Mouse (Mus musculus): ENCODE measurements around the gene Tfeb.

DNA sequence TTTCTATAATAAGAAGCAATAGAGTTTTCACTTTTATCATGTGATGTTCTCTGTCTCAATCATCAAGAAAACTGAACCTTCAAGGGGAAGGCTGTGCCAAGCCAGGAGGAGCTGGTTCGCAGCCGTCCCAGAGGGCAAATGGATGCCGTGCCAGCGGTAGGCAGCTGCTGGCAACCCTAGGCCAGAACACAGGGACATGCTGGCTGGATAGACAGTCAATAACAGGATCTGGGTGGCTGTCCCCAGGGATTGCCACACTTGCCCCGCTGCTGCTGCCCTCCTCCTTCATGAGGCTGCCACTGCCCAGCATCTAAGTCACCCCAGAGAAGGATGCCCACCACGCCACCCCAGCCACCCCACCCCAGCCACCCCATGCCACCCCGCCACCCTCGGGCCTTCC, 104.7 kb downstream of the Tfeb start:
- TF ChIP-seq POLR2A (IDR thresholded peaks at IDR 0.05; ENCODE audit: extremely low read depth, insufficient read depth, low read length), result no peak
- no peak for TF ChIP-seq CTCF (IDR thresholded peaks at IDR 0.05; ENCODE audit: low read depth, low read length)
